Mouse (Mus musculus) WW6 (cell line): ENCODE results near the gene Coch.
"Not testable (repeated sequence)": the region's sequence is repeated elsewhere in the genome, so short reads cannot be mapped to it uniquely, and the experiment has no call there.

Source experiments
- DNase-seq: peaks from one replicate; pipeline ENCODE4 v3.0.0-alpha.2; 2013; ENCODE audit warnings: low read depth, low spot score

Gene Coch

GRCm38 (mm10) chr12:51593229-51594029 is at the start of gene Coch:
Gene Coch, plus strand, starts transcription at chr12:51593341.
- DNase-seq: peak; percentile 24

DNA sequence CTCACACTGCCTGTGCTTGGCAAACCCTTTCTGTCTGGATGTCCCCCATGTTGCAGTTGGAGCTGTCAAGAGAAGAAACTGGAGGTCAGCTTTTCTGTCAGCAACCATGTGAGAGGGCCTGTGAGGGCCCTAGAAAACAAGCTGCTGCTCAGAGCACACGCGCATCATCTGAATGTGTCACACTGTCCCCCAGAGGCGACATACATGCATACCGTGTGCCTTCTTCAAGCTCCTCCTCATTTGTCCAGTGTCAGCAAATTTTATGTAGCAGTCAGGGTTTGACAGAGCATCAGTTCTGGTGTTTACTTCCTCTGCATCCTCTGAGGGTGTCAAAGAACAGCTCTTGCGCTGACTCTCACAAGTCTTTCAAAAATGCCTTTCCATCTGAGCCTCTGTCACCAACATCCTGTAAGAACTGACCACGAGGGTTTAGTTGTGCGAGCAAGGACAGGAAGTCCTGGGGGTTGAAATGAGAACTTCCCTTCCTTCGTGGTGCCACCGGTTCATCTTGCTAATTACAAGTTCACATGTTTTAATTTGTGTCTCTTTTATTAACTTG is 49.7 kb upstream of the Coch start:
- DNase-seq: no peak

GRCm38 (mm10) chr12:51555041-51555440 is 38.1 kb upstream of the Coch start:
- DNase-seq: no peak

DNA sequence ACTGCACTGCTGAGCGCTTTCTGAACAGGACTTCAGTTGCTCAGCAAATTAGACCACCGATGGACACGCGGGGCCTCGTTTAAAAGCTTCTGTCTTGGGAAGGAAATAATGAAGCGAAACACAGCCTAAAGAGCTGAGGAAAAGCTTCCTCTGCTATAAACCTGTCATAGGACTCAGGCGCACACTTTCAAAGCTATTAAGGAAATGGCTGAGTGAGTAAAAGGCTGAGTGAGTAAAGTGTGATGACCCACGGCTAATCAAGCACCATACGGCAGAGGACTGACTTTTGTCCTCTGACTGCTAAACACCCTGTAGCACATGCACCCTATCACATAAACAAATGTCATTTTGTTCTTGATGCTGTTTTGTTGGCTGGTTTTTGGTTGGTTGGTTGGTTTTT is 31.7 kb upstream of the Coch start:
- DNase-seq: no peak

DNA sequence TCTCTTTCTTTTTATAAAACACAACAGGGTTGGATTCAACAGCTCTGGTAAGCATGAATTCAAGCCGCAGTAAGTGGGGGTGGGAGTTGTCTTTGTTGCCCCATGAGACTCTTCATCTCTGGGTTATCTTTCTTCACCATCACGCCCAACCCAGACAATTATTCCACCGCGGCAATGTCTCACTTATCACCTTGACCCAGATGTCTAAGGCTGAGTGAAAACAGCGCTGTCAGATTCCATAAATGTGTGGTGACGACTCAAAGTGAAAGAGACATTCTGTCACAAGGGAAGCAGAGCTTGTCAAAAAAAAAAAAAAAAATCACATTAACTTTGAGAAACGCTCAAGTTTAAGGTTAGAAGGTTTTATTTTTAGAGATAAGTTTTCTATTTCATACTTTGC is 25.9 kb upstream of the Coch start:
- no peak for DNase-seq

DNA sequence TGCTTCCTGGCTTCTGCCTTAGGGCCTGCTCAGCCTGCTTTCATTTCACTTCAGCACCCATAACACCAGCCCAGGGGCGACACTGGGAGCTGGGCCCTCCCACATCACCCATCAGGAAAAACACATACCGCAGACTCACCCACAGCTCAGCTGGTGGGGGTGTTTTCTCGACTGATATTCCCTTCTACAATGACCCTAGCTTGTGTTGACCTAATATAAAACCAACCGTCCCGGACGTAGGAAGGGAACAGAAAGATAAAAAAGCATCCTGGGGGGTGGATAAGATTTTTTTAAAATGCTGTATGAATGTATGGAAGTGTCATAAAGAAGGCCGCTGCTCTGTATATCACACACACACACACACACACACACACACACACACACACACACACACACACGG is 23.7 kb upstream of the Coch start:
- no peak for DNase-seq

DNA sequence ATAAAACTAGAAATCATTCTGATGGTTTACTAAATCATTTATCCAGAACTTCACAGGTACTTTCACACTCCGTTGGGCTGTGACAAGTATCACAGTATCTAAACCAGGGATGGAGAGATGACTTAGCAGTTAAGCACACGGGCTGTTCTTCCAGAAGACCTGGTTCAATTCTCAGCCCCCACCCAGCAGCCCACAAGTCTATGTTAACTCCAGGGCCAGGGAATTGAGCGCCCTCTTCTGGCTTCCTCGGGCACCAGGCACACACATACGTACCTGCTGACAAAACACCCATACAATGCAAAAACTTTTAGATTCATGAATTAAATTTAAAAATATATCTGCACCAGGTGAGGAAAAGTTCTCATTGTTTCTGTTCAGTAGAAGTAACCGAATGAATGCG is 23.2 kb upstream of the Coch start:
- peak; percentile 20 for DNase-seq

- DNase-seq: no peak
Observed at GRCm38 (mm10) chr12:51572651-51573050, 20.5 kb upstream of the Coch start.

GRCm38 (mm10) chr12:51577816-51578215 is 15.3 kb upstream of the Coch start:
- not testable (repeated sequence) for DNase-seq

- DNase-seq: no peak
Observed at GRCm38 (mm10) chr12:51589263-51589662, 3.9 kb upstream of the Coch start.

DNA sequence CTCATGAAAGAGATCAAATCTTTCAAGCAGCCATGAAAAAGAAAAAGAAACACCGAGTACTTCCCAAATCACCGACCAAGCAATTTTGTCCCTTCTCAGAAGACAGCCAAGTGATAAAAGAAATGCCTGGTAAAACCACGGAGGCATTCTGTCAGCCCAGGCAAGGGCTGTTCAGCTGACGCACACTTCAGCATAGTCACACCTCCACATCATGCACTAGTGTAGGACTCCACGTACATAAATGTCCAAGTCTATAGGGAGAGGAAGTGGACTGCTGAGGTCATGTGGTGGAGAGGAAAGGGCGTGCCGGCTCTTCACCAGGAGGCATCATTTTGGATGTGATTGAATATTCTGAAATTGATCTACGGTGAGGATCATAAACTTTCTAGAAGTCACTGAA is 1.2 kb upstream of the Coch start:
- DNase-seq: no peak

GRCm38 (mm10) chr12:51592888-51593228 is 283 bp upstream of the Coch start:
- DNase-seq: peak; percentile 18

DNA sequence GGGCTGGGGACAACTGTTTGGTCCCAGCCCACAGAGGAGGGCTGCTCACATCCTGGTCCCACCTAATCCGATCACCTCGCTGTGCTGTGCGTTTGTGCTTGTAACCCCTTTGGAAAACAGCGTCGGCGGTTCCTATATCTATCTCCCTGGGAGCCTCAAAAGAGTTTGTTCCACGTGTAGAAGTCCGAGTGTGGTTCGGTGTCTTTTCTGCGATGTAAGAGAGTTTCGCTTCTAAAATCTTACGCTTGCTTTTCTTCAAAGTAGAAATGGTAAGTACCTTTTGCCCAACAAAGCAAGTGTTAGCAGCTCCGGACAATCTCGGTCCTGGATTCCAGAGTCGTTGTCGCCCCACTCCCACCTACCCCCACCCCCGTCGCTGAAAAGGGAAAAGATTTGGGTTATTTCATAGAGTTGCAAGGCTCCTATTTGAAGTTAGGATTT is 909 bp downstream of the Coch start:
- DNase-seq: no peak

GRCm38 (mm10) chr12:51603306-51603705 is 10.2 kb downstream of the Coch start:
- no peak for DNase-seq

DNA sequence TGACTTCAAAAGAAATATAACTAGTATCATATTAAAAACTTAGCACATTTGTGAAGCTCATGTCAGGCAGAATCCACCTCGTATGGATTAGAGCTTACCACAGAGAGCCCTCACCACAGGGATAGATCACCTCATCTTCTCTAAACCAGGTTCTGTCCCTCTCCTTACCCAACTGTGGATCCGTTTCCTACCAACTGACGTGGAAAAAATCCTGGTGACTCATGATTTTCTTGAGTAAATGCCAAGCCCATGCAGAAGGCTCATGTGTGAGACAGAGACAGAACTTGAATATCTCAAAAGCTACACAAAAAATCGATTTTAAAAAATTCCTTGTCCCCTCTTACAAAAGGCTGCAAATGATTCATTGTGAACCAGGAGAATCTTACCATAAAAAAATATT is 13.0 kb downstream of the Coch start:
- DNase-seq: no peak

- no peak for DNase-seq
Observed at GRCm38 (mm10) chr12:51612361-51612760, 19.2 kb downstream of the Coch start.

DNA sequence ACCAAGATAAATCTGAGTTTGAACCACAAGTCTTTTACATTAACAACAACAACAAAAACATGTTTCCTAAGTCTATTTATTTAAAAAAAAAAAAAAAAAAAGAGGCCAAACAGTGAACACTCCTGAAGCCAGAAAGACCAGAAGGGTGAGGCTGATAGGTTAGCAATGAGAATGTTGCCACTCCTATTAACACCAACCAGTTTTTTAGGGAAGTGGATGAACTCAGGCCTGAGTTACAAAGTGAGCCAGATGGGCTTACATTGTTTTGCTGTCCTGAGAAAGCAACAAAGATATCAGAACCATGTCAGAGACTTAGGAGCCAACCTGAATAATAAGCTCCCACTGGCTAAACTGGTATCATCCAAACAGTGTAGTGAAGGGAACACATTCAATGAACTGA is 27.4 kb downstream of the Coch start:
- DNase-seq: no peak

GRCm38 (mm10) chr12:51621161-51621560 is 28.0 kb downstream of the Coch start:
- no peak for DNase-seq

DNA sequence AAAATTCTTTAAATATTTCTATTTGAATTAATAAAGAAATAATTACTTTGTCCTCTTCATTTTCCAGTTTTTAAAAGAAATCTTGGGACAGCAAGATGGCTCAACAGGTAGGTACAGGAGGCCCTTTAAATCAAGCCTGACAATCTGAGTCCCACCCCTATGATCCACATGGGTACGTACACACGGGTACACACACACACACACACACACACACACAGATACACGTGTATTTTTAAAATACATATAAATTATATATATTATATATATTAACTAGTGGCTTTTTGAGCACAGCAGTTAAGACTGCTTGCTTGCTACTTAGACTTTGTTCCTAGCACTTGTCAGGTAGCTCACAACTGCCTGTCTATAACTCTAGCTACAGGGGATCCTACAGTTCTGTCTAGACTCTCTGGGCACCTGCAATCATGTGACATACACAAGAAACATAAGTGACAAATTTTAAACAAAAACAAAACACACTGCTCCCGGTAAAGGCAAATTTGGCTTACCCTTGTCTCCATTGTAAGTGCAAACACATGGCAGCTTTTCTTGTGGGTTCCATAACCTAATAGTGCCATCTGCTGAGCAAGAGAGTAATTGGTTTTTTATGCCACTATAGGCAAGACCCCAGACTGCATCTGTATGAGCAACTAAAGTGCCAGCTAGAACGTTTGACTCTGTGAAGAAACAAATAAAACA is 29.7 kb downstream of the Coch start:
- no peak for DNase-seq

- no peak for DNase-seq
Observed at GRCm38 (mm10) chr12:51623366-51623694, 30.2 kb downstream of the Coch start.

DNA sequence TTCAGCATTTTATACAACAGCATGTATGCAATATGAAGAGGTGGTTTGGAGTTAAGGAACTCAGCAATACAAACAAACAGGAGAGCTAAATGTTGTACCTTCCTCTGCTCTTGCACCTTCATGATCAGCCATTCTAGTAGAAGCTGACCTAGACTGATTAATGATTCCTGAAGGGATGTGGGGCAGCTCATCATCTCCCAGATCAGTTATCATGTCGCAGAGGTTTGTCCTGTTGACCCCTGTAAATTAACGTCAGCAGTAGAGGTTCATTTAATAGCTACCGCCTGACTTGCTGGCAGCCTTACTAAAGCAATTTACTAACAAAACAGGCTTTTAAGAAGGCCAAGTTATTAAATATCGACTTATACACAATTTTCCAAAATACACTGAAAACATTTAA is 40.3 kb downstream of the Coch start:
- no peak for DNase-seq

- DNase-seq: no peak
Observed at GRCm38 (mm10) chr12:51636260-51636659, 43.1 kb downstream of the Coch start.
